Mouse (Mus musculus) adrenal gland (tissue): Measurements from ENCODE around the gene Lrrfip1.

Source experiments
- intact Hi-C: fragments of 180-260 bp; cut with DNase I; formaldehyde crosslinking; loops from one replicate; pipeline ENCODE4 v1.15.1; 2025

Gene Lrrfip1

GRCm38 (mm10) chr1:91109302-91109701 is 110.8 kb downstream of the Lrrfip1 start:
- intact Hi-C loops, result no loop called here

- intact Hi-C loops, result no loop called here
These were observed 113.6 kb downstream of the Lrrfip1 start for GRCm38 (mm10) chr1:91112171-91112570.

GRCm38 (mm10) chr1:91112606-91113005 is 114.1 kb downstream of the Lrrfip1 start:
- intact Hi-C loops, result no loop called here

GRCm38 (mm10) chr1:91122121-91122520 is 123.6 kb downstream of the Lrrfip1 start:
- intact Hi-C loops, result no loop called here

GRCm38 (mm10) chr1:91123004-91123403 is 124.5 kb downstream of the Lrrfip1 start:
- intact Hi-C loops, result no loop called here

GRCm38 (mm10) chr1:91123466-91123865 is 124.9 kb downstream of the Lrrfip1 start:
- intact Hi-C loops, result no loop called here

GRCm38 (mm10) chr1:91128849-91129248 is 130.3 kb downstream of the Lrrfip1 start:
- intact Hi-C loops, result no loop called here

- intact Hi-C loops, result no loop called here
These were observed 138.5 kb downstream of the Lrrfip1 start for GRCm38 (mm10) chr1:91137036-91137435.

- intact Hi-C loops, result no loop called here
These were observed 146.3 kb downstream of the Lrrfip1 start, which contains the start of gene Rbm44 for GRCm38 (mm10) chr1:91144813-91145212. Rbm44 (plus strand) TSS chr1:91145089.

GRCm38 (mm10) chr1:91151509-91151908 is 153.0 kb downstream of the Lrrfip1 start:
- intact Hi-C loops, result no loop called here

- intact Hi-C loops, result no loop called here
These were observed 168.3 kb downstream of the Lrrfip1 start for GRCm38 (mm10) chr1:91166798-91167197.

GRCm38 (mm10) chr1:91169157-91169556 is 170.6 kb downstream of the Lrrfip1 start:
- intact Hi-C loops, result no loop called here

- intact Hi-C loops, result loop anchor here (10.0 kb wide), 1 partner anchor 170 kb away; no protein-coding TSS in a partner anchor
These were observed 176.3 kb downstream of the Lrrfip1 start for GRCm38 (mm10) chr1:91174796-91175195.

GRCm38 (mm10) chr1:91176026-91176425 is 177.5 kb downstream of the Lrrfip1 start:
- intact Hi-C loops, result loop anchor here (10.0 kb wide), 1 partner anchor 169 kb away; no protein-coding TSS in a partner anchor

GRCm38 (mm10) chr1:91176871-91177270 is 178.3 kb downstream of the Lrrfip1 start:
- intact Hi-C loops, result loop anchor here (10.0 kb wide), 1 partner anchor 168 kb away; no protein-coding TSS in a partner anchor
